Mouse (Mus musculus): ENCODE data around the gene U2surp.
A peak's percentile ranks its signal among the peaks of the same experiment; 100 is the strongest.

Gene U2surp

GRCm38 (mm10) chr9:95511472-95512330 lies at the start of gene U2surp:
Gene U2surp, minus strand, starts transcription at chr9:95511996.
- peak; percentile 93 to 94 for DNase-seq (ENCODE audit: low read depth in 2 of 2, low spot score in 2 of 2)

GRCm38 (mm10) chr9:95559936-95560735 lies 48.3 kb upstream of the U2surp start:
- DNase-seq (ENCODE audit: low read depth in 2 of 2, low spot score in 2 of 2): no peak

GRCm38 (mm10) chr9:95559059-95559935 lies 47.5 kb upstream of the U2surp start, which contains the start of gene Paqr9:
Gene Paqr9, plus strand, starts transcription at chr9:95559657.
- no peak for DNase-seq (ENCODE audit: low read depth in 2 of 2, low spot score in 2 of 2)

DNA sequence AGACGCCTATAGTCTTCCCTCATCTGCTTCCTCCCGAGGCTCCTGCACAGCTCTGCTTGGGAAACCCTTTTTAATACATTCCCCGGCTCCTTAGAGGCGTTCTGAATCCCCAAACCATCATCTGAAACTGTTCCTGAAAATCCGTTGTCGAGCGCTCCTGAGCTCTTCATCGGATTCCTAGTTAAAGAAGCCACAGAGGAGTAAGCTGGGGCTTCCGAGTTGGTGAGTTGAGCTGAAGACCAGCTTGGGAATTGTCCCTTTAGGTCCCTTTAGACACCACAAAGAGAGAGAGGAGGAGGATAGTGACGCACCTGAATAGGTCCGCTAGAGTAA lies 46.9 kb upstream of the U2surp start:
- DNase-seq (ENCODE audit: low read depth in 2 of 2, low spot score in 2 of 2): no peak

- no peak for DNase-seq (ENCODE audit: low read depth in 2 of 2, low spot score in 2 of 2)
Measured at GRCm38 (mm10) chr9:95557722-95558121, 45.9 kb upstream of the U2surp start.

DNA sequence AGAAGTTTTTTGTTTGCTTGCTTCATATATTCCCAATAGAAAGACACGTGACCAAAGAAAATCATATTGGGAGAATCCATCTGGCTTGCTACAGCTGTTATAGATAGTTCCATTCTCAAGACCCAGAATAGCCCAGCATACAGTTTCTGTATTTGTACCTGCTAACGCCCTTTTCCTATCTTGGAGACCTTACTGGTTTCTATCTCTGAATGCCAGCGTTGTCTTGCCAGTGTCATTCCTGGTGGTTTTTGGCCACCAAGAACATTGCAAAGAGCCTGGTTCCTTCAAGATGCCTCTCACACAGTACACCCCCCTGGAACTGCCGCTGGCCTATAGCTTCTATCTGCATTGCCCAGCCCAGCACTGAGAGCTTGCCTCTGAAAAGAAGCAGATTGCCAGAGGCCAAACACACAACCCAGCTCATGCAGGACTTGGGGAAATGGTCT lies 44.3 kb upstream of the U2surp start:
- no peak for DNase-seq (ENCODE audit: low read depth in 2 of 2, low spot score in 2 of 2)

- no peak for DNase-seq (ENCODE audit: low read depth in 2 of 2, low spot score in 2 of 2)
Measured at GRCm38 (mm10) chr9:95555233-95555740, 43.5 kb upstream of the U2surp start.

GRCm38 (mm10) chr9:95554231-95555221 lies 42.7 kb upstream of the U2surp start:
- no peak for DNase-seq (ENCODE audit: low read depth in 2 of 2, low spot score in 2 of 2)

DNA sequence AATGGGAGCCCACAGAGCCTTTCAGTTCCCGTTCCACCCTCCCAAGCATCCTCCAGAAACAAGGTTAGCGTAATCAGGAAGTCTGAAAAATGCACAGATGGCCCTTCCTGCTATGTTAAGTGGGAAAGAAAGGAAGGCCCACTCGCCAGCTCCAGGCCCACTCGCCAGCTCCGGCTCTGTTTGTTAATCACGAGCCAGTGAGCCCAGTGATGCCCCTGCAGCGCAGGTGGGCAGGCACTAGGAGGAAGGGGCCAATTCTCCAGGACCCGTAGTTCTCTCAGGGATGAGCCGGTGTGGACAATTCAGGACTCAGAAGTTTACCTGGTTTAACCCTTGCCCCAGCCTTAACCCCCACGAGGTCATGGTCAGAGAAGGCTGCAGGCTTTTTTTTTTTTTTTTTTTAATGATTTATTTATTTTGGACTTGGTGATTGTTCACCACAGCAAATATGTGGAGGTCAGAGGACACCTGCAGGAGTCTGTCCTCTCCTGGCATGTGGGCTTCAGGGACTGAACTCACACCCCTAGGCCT lies 40.4 kb upstream of the U2surp start:
- no peak for DNase-seq (ENCODE audit: low read depth in 2 of 2, low spot score in 2 of 2)

- DNase-seq (ENCODE audit: low read depth in 2 of 2, low spot score in 2 of 2): no peak
Measured at GRCm38 (mm10) chr9:95550856-95551774, 39.3 kb upstream of the U2surp start.

GRCm38 (mm10) chr9:95549626-95550411 lies 38.0 kb upstream of the U2surp start:
- no peak for DNase-seq (ENCODE audit: low read depth in 2 of 2, low spot score in 2 of 2)

GRCm38 (mm10) chr9:95546679-95547078 lies 34.9 kb upstream of the U2surp start:
- no peak for DNase-seq (ENCODE audit: low read depth in 2 of 2, low spot score in 2 of 2)

GRCm38 (mm10) chr9:95544598-95544997 lies 32.8 kb upstream of the U2surp start:
- DNase-seq (ENCODE audit: low read depth in 2 of 2, low spot score in 2 of 2): no peak

GRCm38 (mm10) chr9:95542475-95542874 lies 30.7 kb upstream of the U2surp start:
- DNase-seq (ENCODE audit: low read depth in 2 of 2, low spot score in 2 of 2): no peak

- DNase-seq (ENCODE audit: low read depth in 2 of 2, low spot score in 2 of 2): no peak
Measured at GRCm38 (mm10) chr9:95541650-95542432, 30.0 kb upstream of the U2surp start.

DNA sequence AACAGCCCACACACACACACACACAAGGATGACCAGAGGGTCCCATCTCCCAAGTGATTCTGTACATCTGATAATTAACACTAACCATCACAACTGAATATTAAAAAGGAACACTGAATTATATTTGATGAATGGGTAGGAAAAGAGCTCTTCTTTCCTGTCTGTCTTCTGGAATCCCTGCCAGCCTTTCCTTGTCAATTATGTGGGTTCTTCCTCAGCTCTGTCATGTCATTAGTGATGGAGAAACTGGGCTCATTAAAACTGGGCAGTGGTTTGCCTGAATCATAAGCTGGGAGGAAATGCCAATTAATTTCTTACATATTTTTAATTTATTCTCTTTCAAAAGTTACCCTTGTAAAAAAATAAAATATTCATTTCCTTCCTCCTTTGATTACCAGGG lies 29.4 kb upstream of the U2surp start:
- DNase-seq (ENCODE audit: low read depth in 2 of 2, low spot score in 2 of 2): no peak

DNA sequence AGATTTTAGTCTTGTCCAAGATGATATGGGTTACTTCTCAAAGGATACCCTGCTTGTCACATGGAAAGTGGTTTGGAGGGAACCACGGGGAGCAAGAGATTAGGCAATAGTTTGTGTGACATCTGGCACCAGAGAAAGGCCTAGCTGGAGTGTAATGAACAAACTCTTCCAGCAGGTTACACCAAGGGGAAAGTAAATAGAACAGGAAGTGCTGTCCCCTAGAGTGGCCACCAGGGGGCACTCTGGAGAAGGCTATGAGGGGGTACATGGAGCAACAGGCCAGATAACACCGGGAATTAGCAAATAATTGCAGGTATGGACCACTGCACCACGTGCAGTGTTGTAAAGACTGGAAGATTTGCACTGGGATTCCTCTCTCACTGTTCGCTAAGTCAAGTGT lies 28.7 kb upstream of the U2surp start:
- DNase-seq (ENCODE audit: low read depth in 2 of 2, low spot score in 2 of 2): peak; percentile 4 to 40

All from CD8-positive naive resting alpha-beta T cell, adult 2 months (primary cell).